Mouse (Mus musculus): ENCODE data around the gene Fez1. TPM values are rescaled to one million over a fixed set of nuclear protein-coding genes. Genes with fewer than 3 reads are reported as not detected.

The Fez1 gene
- polyA plus RNA-seq, 1 experiment from 2014 or later: 0.08 TPM

GRCm38 (mm10) chr9:36895009-36895693 is 73.5 kb downstream of the Fez1 start:
- H3K4me1 ChIP-seq (ENCODE audit: control insufficient read depth, low read depth, low read length): no peaks in the 10 kb centered on the region
- H3K9ac ChIP-seq (ENCODE audit: low read depth, low read length): no peak overlapping the region
- no peak for ATAC-seq (ENCODE audit: low read depth)
- H3K27me3 ChIP-seq (ENCODE audit: control insufficient read depth, insufficient read depth, low read depth, low read length): no peaks in the 10 kb centered on the region
- no peak overlapping the region for H3K27ac ChIP-seq (ENCODE audit: low read length)
- no peaks in the 10 kb centered on the region for H3K9me3 ChIP-seq (replicated peaks; ENCODE audit: control insufficient read depth, low read length)
- H3K4me3 ChIP-seq (ENCODE audit: low read depth, low read length): no peak overlapping the region
- H3K36me3 ChIP-seq (ENCODE audit: control insufficient read depth, insufficient read depth): no peaks in the 10 kb centered on the region
- H3K4me2 ChIP-seq (ENCODE audit: low read depth, low read length): no peak overlapping the region
- 63% methylated on average over 8 of the region's 8 CpGs for WGBS (ENCODE audit: insufficient replicate concordance)

- no peaks in the 10 kb centered on the region for H3K4me1 ChIP-seq (ENCODE audit: control insufficient read depth, low read depth, low read length)
- 73% methylated on average over 3 of the region's 3 CpGs for WGBS (ENCODE audit: insufficient replicate concordance)
Observed at GRCm38 (mm10) chr9:36898560-36898959, 76.9 kb downstream of the Fez1 start.

GRCm38 (mm10) chr9:36900464-36900863 is 78.8 kb downstream of the Fez1 start:
- Histone ChIP-seq H3K27me3 (ENCODE audit: control insufficient read depth, insufficient read depth, low read depth, low read length) (no peaks in the 10 kb centered on the region), H3K4me3 (ENCODE audit: low read depth, low read length) (no peak overlapping the region), H3K9ac (ENCODE audit: low read depth, low read length) (no peak overlapping the region), H3K9me3 (replicated peaks; ENCODE audit: control insufficient read depth, low read length) (no peaks in the 10 kb centered on the region), H3K27ac (ENCODE audit: low read length) (no peak overlapping the region), H3K4me1 (ENCODE audit: control insufficient read depth, low read depth, low read length) (no peaks in the 10 kb centered on the region), H3K4me2 (ENCODE audit: low read depth, low read length) (no peak overlapping the region), H3K36me3 (ENCODE audit: control insufficient read depth, insufficient read depth) (no peaks in the 10 kb centered on the region)
- ATAC-seq (ENCODE audit: low read depth): no peak
- 55% methylated on average over 4 of the region's 4 CpGs for WGBS (ENCODE audit: insufficient replicate concordance)

More at GRCm38 (mm10) chr9:36898560-36898959, 76.9 kb downstream of the Fez1 start:
- Histone ChIP-seq H3K27ac (ENCODE audit: low read length) (no peak overlapping the region), H3K9me3 (replicated peaks; ENCODE audit: control insufficient read depth, low read length) (no peaks in the 10 kb centered on the region), H3K27me3 (ENCODE audit: control insufficient read depth, insufficient read depth, low read depth, low read length) (no peaks in the 10 kb centered on the region), H3K36me3 (ENCODE audit: control insufficient read depth, insufficient read depth) (no peaks in the 10 kb centered on the region), H3K4me3 (ENCODE audit: low read depth, low read length) (no peak overlapping the region), H3K9ac (ENCODE audit: low read depth, low read length) (no peak overlapping the region), H3K4me2 (ENCODE audit: low read depth, low read length) (no peak overlapping the region)
- no peak for ATAC-seq (ENCODE audit: low read depth)

GRCm38 (mm10) chr9:36905452-36905851 is 83.8 kb downstream of the Fez1 start:
- no peak overlapping the region for H3K27ac ChIP-seq (ENCODE audit: low read length)
- 42% methylated on average over 4 of the region's 4 CpGs for WGBS (ENCODE audit: insufficient replicate concordance)
- H3K4me3 ChIP-seq (ENCODE audit: low read depth, low read length): no peak overlapping the region
- H3K4me2 ChIP-seq (ENCODE audit: low read depth, low read length): no peak overlapping the region
- no peaks in the 10 kb centered on the region for H3K4me1 ChIP-seq (ENCODE audit: control insufficient read depth, low read depth, low read length)
- H3K27me3 ChIP-seq (ENCODE audit: control insufficient read depth, insufficient read depth, low read depth, low read length): no peaks in the 10 kb centered on the region
- no peaks in the 10 kb centered on the region for H3K36me3 ChIP-seq (ENCODE audit: control insufficient read depth, insufficient read depth)
- no peaks in the 10 kb centered on the region for H3K9me3 ChIP-seq (replicated peaks; ENCODE audit: control insufficient read depth, low read length)
- ATAC-seq (ENCODE audit: low read depth): no peak
- no peak overlapping the region for H3K9ac ChIP-seq (ENCODE audit: low read depth, low read length)

- WGBS (ENCODE audit: insufficient replicate concordance): 2% methylated on average over 6 of the region's 6 CpGs
- Histone ChIP-seq H3K9me3 (replicated peaks; ENCODE audit: control insufficient read depth, low read length) (no peaks in the 10 kb centered on the region), H3K9ac (ENCODE audit: low read depth, low read length) (no peak overlapping the region), H3K4me3 (ENCODE audit: low read depth, low read length) (no peak overlapping the region), H3K36me3 (ENCODE audit: control insufficient read depth, insufficient read depth) (no peaks in the 10 kb centered on the region), H3K27me3 (ENCODE audit: control insufficient read depth, insufficient read depth, low read depth, low read length) (no peaks in the 10 kb centered on the region), H3K4me1 (ENCODE audit: control insufficient read depth, low read depth, low read length) (no peaks in the 10 kb centered on the region), H3K27ac (ENCODE audit: low read length) (no peak overlapping the region), H3K4me2 (ENCODE audit: low read depth, low read length) (no peak overlapping the region)
- ATAC-seq (ENCODE audit: low read depth): no peak
Observed at GRCm38 (mm10) chr9:36916362-36916761, 94.7 kb downstream of the Fez1 start.

- no peak overlapping the region for H3K4me2 ChIP-seq (ENCODE audit: low read depth, low read length)
- no peaks in the 10 kb centered on the region for H3K27me3 ChIP-seq (ENCODE audit: control insufficient read depth, insufficient read depth, low read depth, low read length)
- no peak overlapping the region for H3K27ac ChIP-seq (ENCODE audit: low read length)
- H3K9me3 ChIP-seq (replicated peaks; ENCODE audit: control insufficient read depth, low read length): no peaks in the 10 kb centered on the region
- no peak overlapping the region for H3K4me3 ChIP-seq (ENCODE audit: low read depth, low read length)
- no peaks in the 10 kb centered on the region for H3K4me1 ChIP-seq (ENCODE audit: control insufficient read depth, low read depth, low read length)
- no peak overlapping the region for H3K9ac ChIP-seq (ENCODE audit: low read depth, low read length)
- WGBS (ENCODE audit: insufficient replicate concordance): 57% methylated on average over 5 of the region's 5 CpGs
- no peaks in the 10 kb centered on the region for H3K36me3 ChIP-seq (ENCODE audit: control insufficient read depth, insufficient read depth)
- no peak for ATAC-seq (ENCODE audit: low read depth)
Observed at GRCm38 (mm10) chr9:36916915-36917314, 95.3 kb downstream of the Fez1 start.

- Histone ChIP-seq H3K4me3 (ENCODE audit: low read depth, low read length) (no peak overlapping the region), H3K36me3 (ENCODE audit: control insufficient read depth, insufficient read depth) (no peaks in the 10 kb centered on the region), H3K4me2 (ENCODE audit: low read depth, low read length) (no peak overlapping the region), H3K27me3 (ENCODE audit: control insufficient read depth, insufficient read depth, low read depth, low read length) (no peaks in the 10 kb centered on the region), H3K4me1 (ENCODE audit: control insufficient read depth, low read depth, low read length) (no peaks in the 10 kb centered on the region), H3K9me3 (replicated peaks; ENCODE audit: control insufficient read depth, low read length) (no peaks in the 10 kb centered on the region), H3K9ac (ENCODE audit: low read depth, low read length) (no peak overlapping the region), H3K27ac (ENCODE audit: low read length) (no peak overlapping the region)
- ATAC-seq (ENCODE audit: low read depth): no peak
- WGBS (ENCODE audit: insufficient replicate concordance): 39% methylated on average over 3 of the region's 3 CpGs
Observed at GRCm38 (mm10) chr9:36918582-36918981, 96.9 kb downstream of the Fez1 start.

GRCm38 (mm10) chr9:36919472-36919871 is 97.8 kb downstream of the Fez1 start:
- ATAC-seq (ENCODE audit: low read depth): no peak

GRCm38 (mm10) chr9:36921718-36922415 is 100.2 kb downstream of the Fez1 start:
- Histone ChIP-seq H3K4me2 (ENCODE audit: low read depth, low read length) (no peak overlapping the region), H3K9me3 (replicated peaks; ENCODE audit: control insufficient read depth, low read length) (no peaks in the 10 kb centered on the region), H3K4me1 (ENCODE audit: control insufficient read depth, low read depth, low read length) (no peaks in the 10 kb centered on the region), H3K27ac (ENCODE audit: low read length) (no peak overlapping the region), H3K36me3 (ENCODE audit: control insufficient read depth, insufficient read depth) (no peaks in the 10 kb centered on the region), H3K9ac (ENCODE audit: low read depth, low read length) (no peak overlapping the region), H3K4me3 (ENCODE audit: low read depth, low read length) (no peak overlapping the region), H3K27me3 (ENCODE audit: control insufficient read depth, insufficient read depth, low read depth, low read length) (no peaks in the 10 kb centered on the region)
- WGBS (ENCODE audit: insufficient replicate concordance): 61% methylated on average over 13 of the region's 13 CpGs
- no peak for ATAC-seq (ENCODE audit: low read depth)

More at GRCm38 (mm10) chr9:36919472-36919871, 97.8 kb downstream of the Fez1 start:
- Histone ChIP-seq H3K36me3 (ENCODE audit: control insufficient read depth, insufficient read depth) (no peaks in the 10 kb centered on the region), H3K27ac (ENCODE audit: low read length) (no peak overlapping the region), H3K4me2 (ENCODE audit: low read depth, low read length) (no peak overlapping the region), H3K27me3 (ENCODE audit: control insufficient read depth, insufficient read depth, low read depth, low read length) (no peaks in the 10 kb centered on the region), H3K4me3 (ENCODE audit: low read depth, low read length) (no peak overlapping the region), H3K9me3 (replicated peaks; ENCODE audit: control insufficient read depth, low read length) (no peaks in the 10 kb centered on the region), H3K9ac (ENCODE audit: low read depth, low read length) (no peak overlapping the region), H3K4me1 (ENCODE audit: control insufficient read depth, low read depth, low read length) (no peaks in the 10 kb centered on the region)
- 51% methylated on average over 4 of the region's 4 CpGs for WGBS (ENCODE audit: insufficient replicate concordance)

Measured in liver, embryonic 16.5 days (tissue).